Mouse (Mus musculus): Measurements from ENCODE around the gene Oxct1. TPM values are rescaled to one million over a fixed set of nuclear protein-coding genes. Genes with fewer than 3 reads are reported as not detected.

The Oxct1 gene
- polyA plus RNA-seq, 1 experiment from 2014 or later, result 248 TPM

Other genes with a start within 250 kb of the Oxct1 start
- 11.3 and 13.2 TPM in 2 replicates for gene Fbxo4, start 46.8 kb upstream of the Oxct1 start, polyA plus RNA-seq (2015; fragmentation: Nextera tagmentation; extraction: Ambion mirVana)
- 33.8 and 34.7 TPM in 2 replicates for gene AW549877, start 30.6 kb upstream of the Oxct1 start, polyA plus RNA-seq (2015; fragmentation: Nextera tagmentation; extraction: Ambion mirVana)

Measured in lung, embryonic 16.5 days (tissue).